Mouse (Mus musculus) embryo, embryonic 11.5 days (tissue): ENCODE results near the gene Tshz2.

Experiments used
- DNase-seq: peaks from one replicate; pipeline ENCODE4 v3.0.0-alpha.2; 2012; ENCODE audit warnings: low read depth, low spot score

Gene Tshz2

DNA sequence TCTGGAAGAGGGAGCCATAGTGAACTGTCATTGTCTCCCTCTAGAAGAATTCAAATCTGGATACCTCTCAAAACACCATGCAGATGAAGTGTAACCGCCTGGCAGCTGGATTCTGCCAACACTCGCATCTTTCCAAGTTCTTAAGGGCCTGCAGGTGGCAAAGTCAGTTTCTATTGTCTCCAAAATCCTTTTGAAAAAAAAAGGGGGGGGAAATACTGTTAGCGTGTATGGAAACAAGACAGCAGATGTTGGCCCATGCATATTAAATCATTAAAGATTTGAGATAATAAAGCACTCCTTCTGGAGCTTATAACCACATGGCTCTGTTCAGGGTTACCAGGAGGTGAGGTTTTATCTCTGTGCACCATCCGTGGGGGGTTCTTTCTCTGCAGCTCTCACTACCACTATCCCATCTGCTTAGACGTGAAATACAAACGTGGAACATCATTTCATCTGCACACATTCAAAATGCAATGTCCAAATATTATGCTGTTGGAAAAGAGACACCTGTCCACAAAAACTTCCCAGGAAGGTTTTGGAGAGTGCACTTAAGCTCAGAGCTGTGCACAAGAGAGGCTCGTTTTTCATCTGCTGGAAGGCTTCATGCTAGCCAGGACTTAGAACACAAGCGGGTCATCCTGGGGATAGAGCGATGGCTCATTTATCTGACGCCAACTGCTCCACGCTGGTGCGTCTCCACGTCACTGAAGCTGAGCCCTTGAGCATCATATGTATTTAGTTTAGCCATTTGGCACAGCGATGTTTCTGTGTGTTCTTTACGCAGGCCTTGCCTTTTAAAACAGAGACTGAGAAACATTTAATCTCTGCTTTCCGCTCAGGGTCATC lies 307.7 kb downstream of the Tshz2 start:
- no peak for DNase-seq

DNA sequence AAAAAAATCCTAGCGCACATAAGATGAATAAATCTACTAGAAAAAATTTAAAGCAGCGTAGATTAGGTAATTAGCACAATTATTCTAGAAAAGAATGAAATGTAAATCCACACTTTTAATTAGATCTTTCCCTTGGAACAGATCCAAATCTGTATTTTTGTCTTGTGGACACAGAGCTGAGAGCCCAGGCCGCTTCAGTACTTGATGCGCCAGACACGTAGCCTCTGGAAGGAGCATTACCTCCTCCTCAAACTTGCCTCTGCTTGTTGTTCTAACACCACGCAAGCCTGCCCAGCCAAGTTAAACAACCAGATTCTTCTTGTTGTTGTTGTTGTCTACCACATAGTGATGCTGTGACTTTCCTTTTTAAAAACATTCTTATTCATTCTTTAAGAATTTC lies 310.9 kb downstream of the Tshz2 start:
- no peak for DNase-seq

DNA sequence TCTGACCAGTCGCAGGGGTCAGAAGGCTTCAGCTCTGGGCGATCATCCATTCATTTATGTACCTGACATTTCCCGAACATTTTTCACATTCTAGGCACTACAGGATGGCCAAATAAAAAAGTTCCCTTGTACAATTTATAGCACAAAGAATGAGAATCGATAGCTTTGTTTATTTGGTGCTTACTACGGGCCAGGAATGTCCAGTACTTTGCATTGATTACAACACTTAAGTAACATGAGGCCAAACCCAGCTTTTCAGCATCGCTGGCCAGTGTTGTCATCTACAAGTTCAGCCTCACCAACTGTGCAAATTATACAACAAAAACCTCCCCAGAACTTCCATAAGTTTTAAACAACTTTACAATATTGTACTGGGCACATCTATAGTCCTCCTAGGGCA lies 315.3 kb downstream of the Tshz2 start:
- DNase-seq: no peak

DNA sequence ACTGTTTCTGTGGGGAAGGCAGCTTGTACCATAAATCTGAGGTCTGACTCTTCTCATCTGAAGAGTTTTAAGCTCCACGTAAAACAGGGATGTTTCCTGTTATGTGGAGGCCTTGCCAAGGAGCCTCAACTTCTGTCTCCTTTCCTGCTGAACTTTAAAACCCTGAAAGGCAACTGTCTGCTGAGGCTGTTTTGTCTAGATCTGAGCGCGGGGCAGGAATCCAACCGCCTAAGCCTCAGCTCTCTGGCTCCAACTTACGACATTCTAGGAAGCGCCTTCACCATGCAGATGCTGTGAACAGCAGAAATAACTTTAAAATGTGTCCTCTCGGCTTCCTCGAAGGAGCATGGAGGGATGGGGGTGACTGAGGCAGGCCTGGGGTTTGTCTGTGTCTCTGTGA lies 318.2 kb downstream of the Tshz2 start:
- no peak for DNase-seq

DNA sequence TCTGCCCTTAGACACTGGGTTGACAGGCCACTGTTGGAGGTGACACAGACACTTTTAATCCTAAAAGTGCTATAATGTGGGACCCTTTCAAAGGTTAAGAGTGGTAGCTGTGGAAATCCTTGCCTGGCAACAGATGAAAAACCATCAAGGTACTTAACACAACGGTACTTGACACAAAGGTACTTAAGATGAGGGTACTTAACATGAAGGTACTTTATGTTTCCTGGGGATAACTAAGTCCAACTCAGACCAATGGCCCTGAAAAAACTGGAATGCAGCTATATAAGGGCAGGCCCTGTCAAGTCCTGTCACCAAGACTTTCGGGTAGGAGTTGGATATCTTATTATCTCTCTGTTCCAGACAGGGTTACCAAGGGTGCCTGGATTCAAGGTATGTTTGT lies 320.2 kb downstream of the Tshz2 start:
- DNase-seq: no peak

DNA sequence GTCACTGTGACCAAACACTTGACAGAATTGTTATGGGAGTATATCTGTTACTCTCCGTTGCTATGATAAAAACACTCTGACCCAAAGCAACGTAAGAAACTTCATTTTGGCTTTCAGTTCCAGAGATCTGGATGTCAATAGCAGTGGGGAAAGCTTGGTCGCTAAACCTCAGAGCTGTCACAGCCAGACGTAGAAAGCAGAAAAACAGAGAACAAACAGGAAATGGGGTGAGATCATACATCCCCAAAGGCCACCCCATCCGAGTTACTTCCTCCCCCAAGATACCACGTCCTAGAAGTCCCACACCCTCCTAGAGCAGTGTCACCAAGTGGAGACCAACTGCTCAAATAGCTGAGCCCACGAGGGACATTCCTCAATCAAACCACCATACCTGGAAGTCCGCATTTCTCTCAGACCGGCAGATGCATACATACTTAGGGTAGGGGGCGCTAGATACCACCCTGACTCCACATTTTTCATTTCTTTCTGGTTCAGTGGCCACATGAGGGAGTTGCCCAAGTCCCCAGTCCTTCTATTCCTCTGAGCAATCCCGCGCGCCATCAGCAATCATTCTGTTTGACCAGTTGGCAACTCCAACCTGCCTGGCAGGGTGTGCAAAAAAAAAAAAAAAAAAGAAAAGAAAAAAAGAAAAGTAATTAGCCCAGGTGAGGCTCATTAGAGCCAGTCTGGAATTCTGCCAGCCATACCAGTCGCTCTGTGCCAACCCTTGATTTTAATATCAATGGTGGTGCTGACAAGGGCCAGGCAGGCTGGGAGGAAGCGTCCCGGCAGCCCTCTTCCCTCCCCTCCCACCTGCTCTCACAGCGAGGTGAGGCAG lies 326.1 kb downstream of the Tshz2 start:
- no peak for DNase-seq

DNA sequence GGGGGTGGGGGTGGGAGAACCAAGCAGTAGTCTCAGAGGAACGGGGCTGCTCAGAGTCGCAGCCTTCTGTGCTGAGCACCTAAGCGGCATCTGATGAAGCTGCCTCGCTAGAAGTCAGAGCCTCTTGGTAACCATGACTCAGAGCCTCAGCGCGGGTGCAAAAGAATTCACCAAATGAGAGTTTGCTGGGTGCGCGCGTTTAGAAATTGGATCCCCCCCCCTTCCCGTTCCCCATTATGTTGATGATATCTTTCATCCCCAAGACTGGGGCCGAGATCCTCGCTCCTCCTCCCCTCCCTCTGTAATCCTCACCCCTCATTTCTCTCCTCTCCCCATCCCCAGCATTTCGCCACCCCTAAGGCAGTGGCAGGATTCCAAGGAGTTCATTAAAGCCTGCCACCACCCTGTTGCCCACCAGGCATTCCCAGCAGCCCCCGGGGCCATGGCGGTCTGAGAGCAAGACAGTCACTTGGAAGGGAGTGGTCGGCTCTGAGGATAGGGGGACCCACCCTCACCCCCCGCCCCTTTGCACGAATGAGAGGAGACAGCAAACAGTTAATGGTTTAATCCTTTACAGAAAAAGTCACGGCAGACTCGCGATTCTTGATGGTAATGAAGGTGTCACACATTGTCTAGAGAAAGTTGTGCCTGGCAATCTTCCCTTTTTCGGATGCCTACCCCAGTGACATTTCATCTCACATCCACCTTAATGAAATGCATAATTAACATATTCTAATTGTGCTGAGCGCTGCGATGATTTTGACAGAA lies 328.8 kb downstream of the Tshz2 start:
- no peak for DNase-seq

DNA sequence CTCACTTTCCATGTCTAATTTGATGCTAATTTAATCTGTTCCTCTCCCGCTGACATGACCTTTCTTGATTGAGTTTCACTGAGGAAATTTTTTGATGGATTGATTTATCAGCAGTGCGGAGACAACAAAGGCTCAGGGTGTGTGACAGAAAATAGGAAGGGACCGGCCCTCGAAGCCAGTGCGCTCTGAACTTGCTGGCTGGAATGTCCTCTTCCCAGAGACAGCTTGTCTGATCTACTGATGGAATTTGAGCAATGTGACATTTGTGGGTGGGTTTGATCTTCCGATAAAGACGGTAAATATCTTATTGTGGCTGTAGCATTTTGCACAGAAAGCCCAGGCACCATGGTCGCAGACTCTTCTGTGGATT lies 329.4 kb downstream of the Tshz2 start:
- no peak for DNase-seq

DNA sequence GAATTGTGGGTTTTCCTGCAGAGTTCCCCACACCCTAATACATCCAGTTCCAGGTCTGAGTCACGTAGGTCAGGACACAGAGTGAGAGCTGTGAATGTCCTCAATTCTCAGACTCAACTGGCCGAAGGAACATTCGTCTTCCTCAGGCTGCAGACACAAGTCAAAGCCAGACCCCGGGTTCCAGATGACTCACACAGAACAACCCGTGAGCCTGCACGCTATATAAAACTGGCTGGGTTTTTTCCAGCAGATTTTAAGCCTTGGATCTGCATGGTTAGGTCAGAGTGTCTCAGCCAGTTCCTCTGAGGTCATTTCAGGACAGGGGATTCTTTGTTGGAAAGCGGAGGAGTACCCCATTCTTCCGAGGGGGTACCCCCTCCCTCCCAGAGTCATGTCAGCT lies 330.0 kb downstream of the Tshz2 start:
- DNase-seq: no peak

DNA sequence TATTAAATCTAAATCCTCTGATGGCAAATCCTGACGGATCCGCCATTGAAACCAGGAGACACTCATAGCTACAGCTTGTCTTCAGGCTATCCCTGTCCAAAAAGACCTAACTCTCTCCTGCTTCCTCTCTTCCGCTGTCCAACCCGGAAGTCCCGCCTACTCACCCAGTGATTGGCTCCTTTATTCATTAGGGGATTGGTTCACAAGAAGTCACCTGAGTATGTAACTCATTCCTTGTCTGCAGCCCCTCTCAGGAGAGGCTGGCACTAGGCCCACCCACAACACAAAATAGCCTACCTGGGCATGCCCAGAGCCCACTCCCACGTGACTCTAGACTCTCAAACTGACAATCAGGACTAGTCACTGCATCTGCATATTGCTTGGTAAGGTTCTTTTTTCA lies 337.7 kb downstream of the Tshz2 start:
- no peak for DNase-seq

DNA sequence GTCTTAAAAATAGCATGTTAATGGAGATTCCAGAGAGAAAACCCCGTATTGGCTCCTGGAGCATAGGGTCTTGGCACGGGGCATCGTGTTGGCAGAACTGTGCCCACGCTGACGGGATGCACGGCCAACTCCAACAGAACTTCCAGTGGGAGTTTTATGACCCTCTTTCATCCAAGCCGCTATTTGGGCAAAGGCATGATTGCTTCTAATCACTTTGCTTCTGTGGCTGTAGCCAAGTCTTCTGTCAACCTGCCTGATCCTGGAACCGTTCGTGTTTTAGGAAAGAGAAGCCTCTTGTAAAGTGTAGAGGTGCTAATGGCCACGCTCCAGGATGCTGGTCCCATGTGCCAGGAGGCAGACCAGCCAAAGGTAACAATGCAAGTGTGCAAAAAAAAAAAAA lies 350.1 kb downstream of the Tshz2 start:
- no peak for DNase-seq

DNA sequence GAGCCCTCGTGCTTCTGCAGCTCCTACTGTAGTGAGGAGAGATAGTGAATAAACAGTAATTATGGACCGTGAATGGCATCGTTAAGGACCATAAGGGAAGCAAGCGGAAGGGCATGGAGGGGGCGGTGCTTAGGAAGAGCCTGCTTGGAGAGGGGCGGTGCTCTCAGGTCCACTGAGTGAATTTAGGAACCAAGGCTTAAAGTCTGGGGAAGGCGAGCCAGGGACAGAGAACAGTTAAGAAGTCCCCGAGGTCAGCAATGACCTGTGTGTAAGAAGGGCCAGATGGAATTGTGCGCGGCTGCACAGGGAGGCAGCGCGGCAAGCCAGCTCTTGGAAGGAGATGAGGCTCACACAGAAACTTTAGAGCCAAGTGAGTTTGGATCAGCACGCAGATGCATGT lies 354.4 kb downstream of the Tshz2 start:
- DNase-seq: no peak

DNA sequence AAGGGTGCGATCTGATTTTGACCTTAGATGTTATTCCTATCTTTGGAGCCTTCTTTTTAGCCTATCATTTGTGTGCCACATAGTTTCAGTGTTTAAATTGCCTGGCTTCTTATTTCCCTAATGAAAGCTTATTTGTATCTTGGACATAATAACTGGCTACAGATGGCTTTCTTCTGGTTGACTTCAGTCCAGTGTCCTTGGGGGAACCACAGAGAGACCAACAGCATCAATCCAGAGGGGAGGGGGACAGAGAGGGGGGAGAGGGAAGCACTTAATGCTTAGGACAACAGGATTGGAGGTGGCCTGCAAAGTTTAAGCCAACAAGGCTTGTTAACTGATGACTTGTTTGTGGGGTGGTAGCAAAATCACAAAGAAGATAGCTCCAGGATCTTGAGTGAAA lies 356.4 kb downstream of the Tshz2 start:
- DNase-seq: no peak

DNA sequence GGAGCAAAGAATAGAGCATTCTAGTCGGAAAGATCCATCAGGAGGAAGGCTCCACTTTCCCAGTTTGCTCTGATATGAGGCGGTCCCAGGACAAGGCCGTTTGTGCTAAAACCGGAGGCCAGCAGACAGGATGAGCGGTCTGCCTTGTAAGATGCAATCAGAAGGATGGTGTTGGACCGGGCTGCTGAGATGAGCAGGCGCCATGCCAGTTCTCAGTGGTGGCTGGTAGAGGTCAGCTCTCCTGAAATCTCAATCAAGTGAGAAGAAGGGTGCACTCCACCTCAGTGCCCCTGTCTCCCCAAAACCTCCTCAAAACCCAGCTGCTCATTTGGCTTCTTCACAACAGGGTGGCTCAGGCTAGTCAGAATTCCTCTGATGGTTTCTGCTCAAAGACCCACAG lies 358.2 kb downstream of the Tshz2 start:
- no peak for DNase-seq

DNA sequence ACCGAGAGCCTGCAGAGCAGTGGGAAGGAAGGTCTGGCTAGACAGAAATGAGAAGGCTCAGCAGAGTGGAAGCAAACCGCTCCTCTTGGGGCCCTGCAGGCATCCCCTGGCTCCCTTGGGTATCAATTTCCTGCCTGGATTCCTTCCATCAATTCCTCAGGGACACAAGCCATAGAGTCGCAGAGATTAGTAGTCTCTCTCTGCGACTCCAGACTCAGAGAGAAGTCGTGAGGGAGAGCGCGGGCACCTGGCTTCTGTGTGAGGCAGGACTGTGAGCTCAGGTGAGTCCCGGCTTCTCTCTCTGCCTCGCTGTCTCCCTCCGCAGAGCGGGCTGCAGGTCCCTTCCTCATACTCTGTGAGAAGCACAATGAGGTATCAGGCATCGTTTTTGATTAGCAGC lies 363.2 kb downstream of the Tshz2 start:
- DNase-seq: no peak

DNA sequence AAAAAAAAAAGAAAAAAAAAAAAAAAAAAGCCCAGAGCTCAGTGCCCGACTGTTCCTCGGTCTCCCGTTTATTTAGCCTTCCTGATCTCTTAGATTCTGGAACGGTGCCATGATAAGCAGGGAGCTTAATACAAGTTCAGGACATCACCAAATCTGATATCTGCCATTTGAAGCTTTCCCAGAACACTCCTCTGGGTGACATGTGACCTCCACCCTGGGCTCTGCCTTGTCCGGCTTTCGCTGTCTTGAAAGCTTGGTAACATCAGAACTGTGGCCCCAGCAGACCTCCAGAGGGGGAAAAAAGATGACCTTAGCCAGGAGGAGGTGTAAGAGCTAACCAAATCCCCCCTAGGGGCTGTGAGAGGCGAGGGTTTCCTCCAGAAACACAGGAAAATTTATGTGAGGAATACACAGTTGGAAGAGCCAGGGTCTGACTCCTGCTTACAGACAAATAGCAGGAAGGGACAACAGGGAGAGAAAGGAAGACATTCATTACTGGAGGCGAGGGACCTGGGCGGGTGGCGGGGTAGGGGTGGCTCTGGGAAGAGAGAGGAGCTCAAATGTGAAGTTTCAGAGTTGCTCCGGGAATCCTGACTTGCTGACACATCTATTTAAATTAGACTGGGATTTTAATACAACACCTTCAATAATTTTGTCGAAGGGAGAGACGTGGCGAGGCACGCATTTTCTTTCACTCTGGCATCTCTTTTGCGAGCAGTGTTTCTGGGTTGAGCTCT lies 363.9 kb downstream of the Tshz2 start:
- DNase-seq: no peak

DNA sequence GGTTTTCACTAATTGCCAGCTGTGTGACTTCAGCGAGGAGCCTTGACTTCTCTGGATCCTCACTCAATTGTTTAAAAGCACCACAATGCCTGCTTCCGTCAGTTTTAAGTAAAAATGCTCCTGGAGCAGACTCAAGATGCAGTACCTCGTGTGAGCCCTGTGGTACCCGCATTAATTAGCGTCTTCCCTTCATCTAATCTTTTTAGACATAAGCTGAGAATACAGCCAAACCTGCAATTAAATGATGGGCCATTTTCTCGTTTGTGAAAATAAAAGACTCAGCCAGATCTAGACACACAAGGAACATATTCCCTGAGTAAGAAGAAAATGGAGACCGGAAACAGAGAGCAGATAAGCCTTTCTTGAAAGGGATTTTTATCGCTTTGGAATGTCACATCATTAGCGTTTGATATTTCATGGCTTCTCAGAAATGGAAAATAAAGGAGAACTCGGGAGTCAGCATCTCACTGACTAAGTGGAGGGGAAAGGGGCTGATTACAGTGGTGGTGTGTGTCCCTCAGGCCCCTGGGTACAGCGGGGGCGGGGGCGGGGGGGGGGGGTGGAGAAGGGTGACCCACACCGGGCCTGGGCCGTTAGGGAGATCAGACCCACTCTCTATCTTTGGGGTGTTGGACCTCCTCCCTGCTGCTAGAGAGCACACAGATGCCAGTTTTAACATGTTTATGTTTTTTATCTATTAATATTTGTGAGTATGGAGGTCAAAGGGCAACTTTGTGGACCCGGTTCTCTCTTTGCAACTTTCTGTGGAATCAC lies 364.6 kb downstream of the Tshz2 start:
- no peak for DNase-seq

DNA sequence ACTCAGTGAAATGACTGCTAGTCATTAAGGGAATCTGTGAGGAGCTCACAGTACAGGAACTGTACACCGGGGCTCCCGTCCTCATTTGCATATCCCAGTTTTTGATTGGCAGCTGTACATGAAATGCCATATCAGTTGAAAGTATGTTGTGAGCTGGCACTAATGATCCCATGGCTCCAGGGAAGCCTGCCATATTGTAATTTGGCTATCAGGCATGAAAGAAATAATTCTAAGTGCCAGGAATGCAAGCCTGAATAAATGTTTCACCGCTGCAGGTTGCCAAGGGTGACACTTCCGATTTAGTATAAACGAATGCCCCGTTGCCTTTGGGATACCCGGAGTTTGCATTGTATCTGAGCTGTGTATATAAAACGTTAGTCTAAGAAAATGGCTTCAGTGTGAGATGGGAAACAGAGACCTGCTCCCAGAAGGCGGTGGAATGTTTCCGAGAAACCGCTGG lies 366.1 kb downstream of the Tshz2 start:
- no peak for DNase-seq

DNA sequence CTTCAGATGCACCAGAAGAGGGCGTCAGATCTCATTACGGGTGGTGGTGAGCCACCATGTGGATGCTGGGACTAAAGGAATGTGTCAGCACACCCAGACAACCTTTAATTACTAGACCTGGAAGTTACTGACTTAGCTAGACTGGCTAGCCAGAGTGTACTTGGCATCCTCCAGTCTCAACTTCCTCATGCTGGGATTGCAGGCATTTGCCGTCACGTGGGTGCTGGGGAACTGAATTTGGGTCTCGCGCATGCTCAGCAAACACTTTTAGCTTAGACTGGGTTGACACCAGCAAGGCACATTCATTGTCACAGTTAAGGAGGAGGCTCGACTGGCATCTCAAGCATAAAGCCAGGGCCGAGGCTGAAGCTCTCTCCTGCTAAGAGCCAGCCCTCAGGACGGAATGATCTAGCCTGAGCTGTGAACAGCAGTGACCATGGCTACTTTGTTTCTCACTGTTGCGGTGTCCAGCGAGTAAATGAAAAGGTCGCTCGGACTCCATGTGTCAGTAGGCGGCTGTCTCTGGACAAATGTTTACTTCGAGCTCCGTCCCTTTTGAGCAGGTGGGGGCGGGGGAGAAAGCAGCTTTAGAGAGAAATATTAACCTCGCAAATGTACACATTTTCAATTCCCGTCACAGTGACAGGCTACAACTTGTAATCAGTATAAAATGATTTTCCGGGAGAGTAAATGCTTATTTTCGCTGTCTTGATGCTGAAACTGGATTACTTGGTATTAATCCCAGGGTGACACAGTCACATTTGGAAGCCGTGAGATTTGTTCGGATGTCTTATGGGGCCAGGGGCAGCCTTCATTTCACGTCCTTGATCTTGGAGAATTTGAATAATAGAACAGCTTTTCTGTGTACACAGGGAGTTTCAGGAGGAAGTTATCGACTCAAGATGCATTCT lies 370.0 kb downstream of the Tshz2 start:
- DNase-seq: no peak

DNA sequence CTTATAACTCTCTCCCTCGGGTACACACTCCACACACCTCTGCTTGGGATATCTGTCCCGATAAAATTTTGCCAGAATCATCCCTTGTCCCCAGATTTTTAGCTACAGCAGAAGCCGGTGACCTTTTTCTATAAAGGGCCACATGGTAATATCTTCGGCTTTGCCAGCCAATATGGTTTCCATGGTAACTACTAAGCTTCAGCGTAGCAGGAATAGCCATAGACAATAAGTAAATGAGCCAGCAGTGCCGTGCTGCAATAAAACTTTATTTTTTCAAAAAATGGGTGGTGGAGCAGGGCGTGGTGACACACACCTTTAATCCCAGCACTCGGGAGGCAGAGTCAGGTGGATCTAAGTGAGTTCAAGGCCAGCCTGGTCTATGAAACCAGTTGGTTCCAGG lies 370.9 kb downstream of the Tshz2 start:
- DNase-seq: no peak
